Mouse (Mus musculus): Measurements from ENCODE around the gene Exosc5.
A peak's percentile ranks its signal among the peaks of the same experiment; 100 is the strongest.

Exosc5 gene

GRCm38 (mm10) chr7:25658657-25659472 is at the start of gene Exosc5, which contains the start of gene Bckdha:
Gene Exosc5, plus strand, starts transcription at chr7:25659164.
Gene Bckdha, minus strand, starts transcription at chr7:25658981.
- peak; percentile 100 for DNase-seq (ENCODE audit: low read depth)

GRCm38 (mm10) chr7:25610056-25610455 is 48.9 kb upstream of the Exosc5 start:
- no peak for DNase-seq (ENCODE audit: low read depth)

- no peak for DNase-seq (ENCODE audit: low read depth)
Measured at GRCm38 (mm10) chr7:25611501-25611900, 47.5 kb upstream of the Exosc5 start.

GRCm38 (mm10) chr7:25614086-25614485 is 44.9 kb upstream of the Exosc5 start:
- DNase-seq (ENCODE audit: low read depth) = no peak

- no peak for DNase-seq (ENCODE audit: low read depth)
Measured at GRCm38 (mm10) chr7:25614831-25615705, 43.9 kb upstream of the Exosc5 start.

- no peak for DNase-seq (ENCODE audit: low read depth)
Measured at GRCm38 (mm10) chr7:25615706-25616011, 43.3 kb upstream of the Exosc5 start, which contains the start of gene Erich4. Gene Erich4, minus strand, starts transcription at chr7:25615892.

- no peak for DNase-seq (ENCODE audit: low read depth)
Measured at GRCm38 (mm10) chr7:25617376-25618160, 41.4 kb upstream of the Exosc5 start.

- peak; percentile 96 for DNase-seq (ENCODE audit: low read depth)
Measured at GRCm38 (mm10) chr7:25618865-25619721, 39.9 kb upstream of the Exosc5 start, which contains the start of gene Dmac2. Gene Dmac2, plus strand, starts transcription at chr7:25619414.

- DNase-seq (ENCODE audit: low read depth) = no peak
Measured at GRCm38 (mm10) chr7:25619722-25619991, 39.3 kb upstream of the Exosc5 start.

- DNase-seq (ENCODE audit: low read depth) = no peak
Measured at GRCm38 (mm10) chr7:25620101-25620500, 38.9 kb upstream of the Exosc5 start.

- DNase-seq (ENCODE audit: low read depth) = no peak
Measured at GRCm38 (mm10) chr7:25620751-25621150, 38.2 kb upstream of the Exosc5 start.

GRCm38 (mm10) chr7:25623857-25624370 is 35.0 kb upstream of the Exosc5 start:
- no peak for DNase-seq (ENCODE audit: low read depth)

GRCm38 (mm10) chr7:25624851-25625250 is 34.1 kb upstream of the Exosc5 start:
- DNase-seq (ENCODE audit: low read depth) = no peak

- peak; percentile 49 for DNase-seq (ENCODE audit: low read depth)
Measured at GRCm38 (mm10) chr7:25625594-25626250, 33.2 kb upstream of the Exosc5 start.

- DNase-seq (ENCODE audit: low read depth) = peak; percentile 11
Measured at GRCm38 (mm10) chr7:25626509-25627430, 32.2 kb upstream of the Exosc5 start, which contains the start of gene B3gnt8. Gene B3gnt8, plus strand, starts transcription at chr7:25626654.

GRCm38 (mm10) chr7:25627431-25628322 is 31.3 kb upstream of the Exosc5 start:
- DNase-seq (ENCODE audit: low read depth) = no peak

- DNase-seq (ENCODE audit: low read depth) = no peak
Measured at GRCm38 (mm10) chr7:25628323-25628620, 30.7 kb upstream of the Exosc5 start.

GRCm38 (mm10) chr7:25632679-25633078 is 26.3 kb upstream of the Exosc5 start:
- DNase-seq (ENCODE audit: low read depth) = no peak

- no peak for DNase-seq (ENCODE audit: low read depth)
Measured at GRCm38 (mm10) chr7:25636373-25636772, 22.6 kb upstream of the Exosc5 start.
